Mouse (Mus musculus) neural tube, embryonic 13.5 days (tissue): ENCODE data around the gene Diaph3. TPM values are rescaled to one million over a fixed set of nuclear protein-coding genes. Genes with fewer than 3 reads are reported as not detected.
"Not testable (repeated sequence)": the region's sequence is repeated elsewhere in the genome, so short reads cannot be mapped to it uniquely, and the experiment has no call there.

ENCODE experiments used
- ATAC-seq: fragments of 200-750 bp; cut with Nextera tagmentation; 2 replicates; pipeline ENCODE4 v1.8.0; 2017; ENCODE audit warnings: low read depth, mild to moderate bottlenecking, moderate TSS enrichment, moderate library complexity
- H3K27ac ChIP-seq: fragments of 300-500 bp; sonication (generic); replicated peaks from 2 replicates; pipeline ENCODE4 v1.5.1; 2015; ENCODE audit warnings: moderate library complexity, mild to moderate bottlenecking, inconsistent platforms
- H3K27me3 ChIP-seq: fragments of 300-500 bp; sonication (generic); 2 replicates; pipeline ENCODE4 v1.6.1; 2015; ENCODE audit warnings: mild to moderate bottlenecking, inconsistent platforms
- H3K36me3 ChIP-seq: fragments of 300-500 bp; sonication (generic); 2 replicates; pipeline ENCODE4 v1.6.1; 2015; ENCODE audit warnings: mild to moderate bottlenecking, inconsistent platforms
- H3K4me1 ChIP-seq: fragments of 300-500 bp; sonication (generic); replicated peaks from 2 replicates; pipeline ENCODE4 v1.6.1; 2015; ENCODE audit warnings: inconsistent platforms
- H3K4me2 ChIP-seq: fragments of 300-500 bp; sonication (generic); 2 replicates; pipeline ENCODE4 v1.6.1; 2015; ENCODE audit warnings: inconsistent platforms, mild to moderate bottlenecking, moderate library complexity
- H3K4me3 ChIP-seq: fragments of 300-500 bp; sonication (generic); 2 replicates; pipeline ENCODE4 v1.5.1; 2015; ENCODE audit warnings: mild to moderate bottlenecking, inconsistent platforms
- H3K9ac ChIP-seq: fragments of 300-500 bp; sonication (generic); 2 replicates; pipeline ENCODE4 v1.6.1; 2015; ENCODE audit warnings: moderate library complexity, mild to moderate bottlenecking, inconsistent platforms
- H3K9me3 ChIP-seq: fragments of 300-500 bp; sonication (generic); 2 replicates; pipeline ENCODE4 v1.6.1; 2016; ENCODE audit warnings: inconsistent platforms
- WGBS: fragments of 180-500 bp; shearing (Covaris S2); methylation state at CpG from one replicate; pipeline ENCODE4 v1.1.7; 2015; 5-methylcytosine and 5-hydroxymethylcytosine counted together
- polyA plus RNA-seq: library from polyadenylated mRNA; unstranded; fragments of >200 nt; fragmentation: Nextera tagmentation; extraction: Ambion mirVana; gene quantifications from 2 replicates; pipeline ENCODE4 v1.2.1, GENCODE M21; 2015

The Diaph3 gene
- polyA plus RNA-seq, 1 experiment from 2014 or later, result 3.0 TPM

DNA sequence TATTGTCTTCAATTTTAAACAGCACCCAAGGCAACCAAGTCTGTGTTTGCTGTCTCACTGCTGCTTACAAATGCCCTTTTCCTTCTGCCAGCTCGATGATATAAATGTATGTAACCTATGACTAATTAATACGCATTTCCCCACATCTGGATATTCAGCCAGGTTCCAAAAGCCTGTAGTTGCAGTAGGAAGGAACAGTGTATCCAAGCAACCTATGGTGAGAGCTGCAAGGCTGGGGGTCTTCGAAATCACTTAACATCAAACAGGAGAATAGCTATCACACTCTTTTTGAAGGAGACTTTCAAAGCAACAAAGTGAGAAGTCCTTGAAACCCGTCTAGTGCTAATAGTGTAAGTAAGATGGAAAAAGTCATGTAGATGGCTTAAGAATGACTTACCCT is 391.6 kb downstream of the Diaph3 start:
- H3K27ac ChIP-seq, result peak overlapping the region; percentile 14; the same call in 1 of the 2 replicates
- no peaks in the 10 kb centered on the region for H3K9me3 ChIP-seq
- no peak overlapping the region for H3K9ac ChIP-seq
- peak; percentile 33; the same call in 1 of the 2 replicates for ATAC-seq
- H3K4me3 ChIP-seq, result no peak overlapping the region
- H3K27me3 ChIP-seq, result no peaks in the 10 kb centered on the region; the same call in 1 of the 2 replicates
- peaks cover 19% of the 10 kb centered on the region for H3K4me1 ChIP-seq
- WGBS, result 47% methylated on average over 4 of the region's 4 CpGs
- H3K36me3 ChIP-seq, result no peaks in the 10 kb centered on the region
- no peak overlapping the region; the same call in 1 of the 2 replicates for H3K4me2 ChIP-seq

DNA sequence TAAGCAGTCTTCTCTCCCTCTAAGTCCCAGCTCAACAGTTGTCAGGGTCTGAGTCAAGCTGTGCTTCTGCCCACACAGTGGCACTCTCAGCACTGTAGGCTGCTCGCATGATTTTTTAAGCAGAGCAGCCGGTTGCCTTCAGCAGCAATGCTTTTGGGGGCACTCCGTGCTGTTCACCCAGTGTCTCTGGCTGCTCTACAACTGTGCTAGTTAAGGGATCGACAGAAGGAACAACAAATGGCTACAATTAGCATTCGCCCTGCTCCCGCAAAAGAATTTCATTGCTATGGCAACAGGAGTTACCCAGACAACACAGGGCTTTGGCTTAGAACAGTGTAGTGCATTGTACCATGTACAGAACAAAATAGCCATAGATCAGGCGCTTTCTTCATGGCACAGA is 392.2 kb downstream of the Diaph3 start:
- peak; percentile 98 for ATAC-seq
- no peaks in the 10 kb centered on the region; the same call in 1 of the 2 replicates for H3K27me3 ChIP-seq
- H3K4me1 ChIP-seq, result peaks cover 19% of the 10 kb centered on the region
- H3K4me3 ChIP-seq, result peak overlapping the region; percentile 14
- H3K9ac ChIP-seq, result no peak overlapping the region
- no peaks in the 10 kb centered on the region for H3K36me3 ChIP-seq
- H3K9me3 ChIP-seq, result no peaks in the 10 kb centered on the region
- peak overlapping the region; percentile 34 for H3K27ac ChIP-seq
- WGBS, result 6% methylated on average over 7 of the region's 7 CpGs
- H3K4me2 ChIP-seq, result peak overlapping the region; percentile 39

DNA sequence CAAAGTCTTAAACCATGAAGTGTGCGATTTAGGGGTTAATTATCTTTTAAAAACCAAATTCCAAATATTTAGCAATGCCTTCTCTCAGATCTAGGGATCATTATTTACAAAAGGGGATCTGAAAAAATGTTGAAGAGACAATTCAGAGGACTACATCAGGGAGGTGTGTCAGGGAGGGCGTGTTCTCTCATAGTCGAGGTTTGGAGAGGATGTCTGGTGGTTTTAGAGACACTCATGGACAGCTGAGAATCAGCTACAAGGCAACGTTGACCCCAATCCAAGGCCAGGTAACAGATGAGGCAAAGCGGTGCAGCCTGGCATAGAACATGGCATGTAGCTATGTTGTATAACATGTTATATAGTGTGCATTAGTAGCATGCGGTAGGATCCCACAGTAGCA is 396.5 kb downstream of the Diaph3 start:
- no peaks in the 10 kb centered on the region for H3K36me3 ChIP-seq
- no peak overlapping the region for H3K4me2 ChIP-seq
- no peak for ATAC-seq
- 95% methylated on average over 6 of the region's 6 CpGs for WGBS
- H3K9ac ChIP-seq, result no peak overlapping the region
- no peaks in the 10 kb centered on the region for H3K27me3 ChIP-seq
- H3K4me3 ChIP-seq, result no peak overlapping the region
- H3K9me3 ChIP-seq, result no peaks in the 10 kb centered on the region
- peaks cover 12% of the 10 kb centered on the region for H3K4me1 ChIP-seq
- no peak overlapping the region for H3K27ac ChIP-seq

DNA sequence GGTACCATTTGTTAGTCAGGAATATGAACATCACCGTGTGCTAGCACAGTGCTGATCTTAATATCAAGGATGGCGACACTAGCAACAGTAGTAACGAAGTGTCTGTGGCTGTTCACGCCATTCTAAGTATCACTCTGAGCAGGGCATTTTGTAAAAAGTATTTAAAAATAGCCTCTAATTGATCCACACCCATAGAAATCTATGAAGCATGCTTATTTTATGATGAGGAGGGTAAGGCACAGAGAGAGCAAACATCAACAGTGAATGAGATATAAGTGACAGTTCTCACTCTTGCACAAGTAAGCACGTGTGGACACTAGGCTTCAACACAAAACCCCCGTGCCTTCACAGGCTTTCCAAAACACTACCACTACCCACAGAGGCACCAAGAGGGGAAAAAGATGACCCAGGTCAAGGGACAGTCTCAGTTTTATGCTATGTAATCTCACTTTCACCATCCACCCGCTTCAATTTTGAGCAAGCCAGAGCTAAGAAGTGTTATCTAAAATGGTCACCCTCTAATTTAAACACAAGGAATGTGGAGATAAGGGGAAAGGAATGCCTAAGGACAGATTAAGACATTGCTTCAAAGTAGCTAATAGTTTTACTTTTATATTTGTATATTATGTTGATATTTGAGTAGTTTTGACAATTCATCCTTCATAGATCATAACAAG is 399.0 kb downstream of the Diaph3 start:
- ATAC-seq, result no peak
- Histone ChIP-seq H3K36me3 (no peaks in the 10 kb centered on the region), H3K4me2 (no peak overlapping the region), H3K9ac (no peak overlapping the region), H3K4me1 (no peaks in the 10 kb centered on the region), H3K4me3 (no peak overlapping the region), H3K9me3 (no peaks in the 10 kb centered on the region), H3K27me3 (no peaks in the 10 kb centered on the region), H3K27ac (no peak overlapping the region)
- WGBS, result 93% methylated on average over 7 of the region's 7 CpGs

DNA sequence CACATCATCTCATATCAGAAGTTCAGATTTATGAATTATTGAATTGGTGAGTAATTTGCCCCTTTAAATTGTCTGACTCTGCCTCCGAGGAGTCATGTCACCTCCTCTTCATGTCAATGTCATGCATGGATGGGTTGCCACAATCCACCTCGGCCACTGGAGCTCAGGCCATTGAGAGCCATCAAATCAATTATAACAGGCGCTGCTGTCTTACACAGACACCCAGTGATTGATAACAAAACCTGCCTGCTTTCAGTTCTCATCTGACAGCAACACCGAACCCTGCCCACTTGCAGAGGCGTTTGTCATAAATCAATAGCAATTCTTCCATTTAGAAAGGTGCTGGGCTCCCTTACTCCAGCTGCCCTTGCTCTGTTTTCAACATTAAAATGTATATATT is 402.1 kb downstream of the Diaph3 start:
- H3K4me2 ChIP-seq, result no peak overlapping the region
- no peaks in the 10 kb centered on the region for H3K36me3 ChIP-seq
- H3K27me3 ChIP-seq, result no peaks in the 10 kb centered on the region
- 26% methylated on average over 5 of the region's 5 CpGs for WGBS
- H3K9me3 ChIP-seq, result no peaks in the 10 kb centered on the region
- H3K4me3 ChIP-seq, result no peak overlapping the region
- ATAC-seq, result no peak
- no peaks in the 10 kb centered on the region for H3K4me1 ChIP-seq
- H3K9ac ChIP-seq, result no peak overlapping the region
- no peak overlapping the region; the same call in 1 of the 2 replicates for H3K27ac ChIP-seq

DNA sequence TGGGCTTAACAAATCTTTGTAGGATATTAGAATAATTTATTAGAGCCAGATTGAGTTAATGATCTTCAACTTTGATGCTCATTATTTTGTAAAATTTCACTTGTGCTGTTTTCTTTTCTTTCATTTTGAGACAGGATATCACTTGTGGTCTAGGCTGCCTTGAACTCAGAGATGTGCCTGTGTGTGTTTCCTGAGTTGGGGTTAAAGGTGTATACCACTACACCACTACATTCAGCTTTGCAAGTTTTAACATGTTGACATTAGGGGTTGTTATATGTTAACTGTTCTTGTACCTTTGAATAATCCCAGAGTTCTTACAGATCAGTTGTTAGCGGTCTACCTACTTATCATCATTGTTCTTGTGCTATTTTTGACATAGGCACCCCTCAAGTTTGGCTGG is 404.4 kb downstream of the Diaph3 start:
- H3K36me3 ChIP-seq, result no peaks in the 10 kb centered on the region
- H3K4me3 ChIP-seq, result no peak overlapping the region
- no peak overlapping the region for H3K27ac ChIP-seq
- H3K27me3 ChIP-seq, result no peaks in the 10 kb centered on the region
- WGBS, result 93% methylated on average over 1 of the region's 1 CpGs
- H3K9ac ChIP-seq, result no peak overlapping the region
- no peak for ATAC-seq
- H3K4me1 ChIP-seq, result no peaks in the 10 kb centered on the region
- no peak overlapping the region for H3K4me2 ChIP-seq
- no peaks in the 10 kb centered on the region for H3K9me3 ChIP-seq

DNA sequence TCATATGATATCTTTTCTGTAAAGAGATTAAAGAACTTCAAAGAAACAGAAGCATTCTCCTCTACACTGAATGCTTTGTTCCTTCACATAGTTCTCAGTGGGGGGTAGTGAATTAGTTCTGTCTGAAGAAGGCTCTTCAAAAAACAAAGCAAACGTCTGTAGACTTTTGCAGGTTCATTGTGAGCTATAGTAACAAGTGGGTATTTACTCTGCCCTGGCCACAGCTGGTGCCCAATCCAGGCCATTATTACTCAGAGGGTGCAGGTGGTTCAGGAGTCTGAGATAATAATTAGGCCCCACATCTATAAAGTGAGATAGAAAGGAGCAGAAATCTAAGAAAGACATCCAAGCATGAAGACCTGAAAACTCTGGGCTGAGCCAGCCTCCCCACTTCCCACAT is 409.7 kb downstream of the Diaph3 start:
- Histone ChIP-seq H3K27ac (no peak overlapping the region), H3K4me1 (peaks cover 8% of the 10 kb centered on the region), H3K27me3 (no peaks in the 10 kb centered on the region), H3K4me3 (no peak overlapping the region), H3K4me2 (no peak overlapping the region), H3K36me3 (no peaks in the 10 kb centered on the region), H3K9ac (no peak overlapping the region), H3K9me3 (no peaks in the 10 kb centered on the region)
- ATAC-seq, result no peak
- WGBS, result 3% methylated on average over 1 of the region's 1 CpGs

DNA sequence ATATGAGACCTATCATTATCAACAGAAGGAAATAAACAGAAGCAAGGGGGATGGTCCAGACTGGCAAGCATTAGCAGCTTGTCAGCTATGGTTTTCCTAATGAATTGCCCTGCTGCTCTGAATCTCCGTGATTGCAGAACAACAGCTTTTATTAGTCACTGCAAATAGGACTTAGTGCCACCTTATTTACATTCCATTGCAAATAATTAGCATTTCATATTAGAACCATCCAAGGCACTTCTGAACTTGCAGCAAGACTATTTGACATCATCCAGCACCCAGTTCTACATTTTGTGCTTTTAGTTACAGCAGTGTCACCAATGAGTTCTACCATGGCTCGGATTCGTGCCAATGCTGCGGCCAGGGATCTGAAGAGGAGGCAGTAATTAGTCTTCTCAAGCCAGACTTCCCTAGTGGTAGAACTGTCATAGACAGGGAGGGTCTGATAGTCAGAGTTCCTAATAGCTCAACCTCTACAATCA is 411.4 kb downstream of the Diaph3 start:
- H3K4me3 ChIP-seq, result no peak overlapping the region
- ATAC-seq, result no peak
- WGBS, result 53% methylated on average over 4 of the region's 4 CpGs

DNA sequence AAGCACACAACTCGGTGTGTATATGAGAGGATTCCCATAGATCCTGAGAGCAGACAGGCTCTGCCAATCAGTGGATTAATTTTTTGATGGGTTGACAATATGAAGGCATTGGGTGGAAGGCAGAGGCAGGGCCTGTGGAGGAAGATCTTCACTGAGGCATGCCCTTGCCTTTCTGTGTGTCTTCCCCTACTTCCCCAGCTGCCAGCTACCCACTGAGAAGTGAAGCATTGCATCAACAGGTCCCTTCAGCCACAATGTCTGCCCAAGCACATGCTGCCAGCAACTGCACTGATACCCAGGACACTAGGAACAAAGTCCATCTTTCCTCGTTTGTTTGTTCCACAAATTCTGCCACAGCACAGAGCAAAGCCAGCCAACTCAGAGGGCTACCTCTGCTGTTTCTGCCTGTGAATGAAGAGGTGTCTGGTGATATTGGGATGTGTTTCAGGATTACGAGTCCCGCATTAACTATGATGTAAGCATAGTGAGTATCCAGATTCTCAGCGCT is 413.4 kb downstream of the Diaph3 start:
- Histone ChIP-seq H3K4me3 (no peak overlapping the region), H3K9ac (no peak overlapping the region), H3K4me1 (peaks cover 8% of the 10 kb centered on the region), H3K27ac (no peak overlapping the region), H3K9me3 (no peaks in the 10 kb centered on the region), H3K4me2 (no peak overlapping the region), H3K27me3 (no peaks in the 10 kb centered on the region), H3K36me3 (no peaks in the 10 kb centered on the region)
- no peak for ATAC-seq
- 96% methylated on average over 5 of the region's 5 CpGs for WGBS

More for the DNA sequence above, 411.4 kb downstream of the Diaph3 start:
- no peaks in the 10 kb centered on the region for H3K9me3 ChIP-seq
- no peak overlapping the region for H3K4me2 ChIP-seq
- H3K9ac ChIP-seq, result no peak overlapping the region
- no peaks in the 10 kb centered on the region for H3K27me3 ChIP-seq
- H3K4me1 ChIP-seq, result peaks cover 8% of the 10 kb centered on the region
- H3K36me3 ChIP-seq, result no peaks in the 10 kb centered on the region
- H3K27ac ChIP-seq, result no peak overlapping the region

DNA sequence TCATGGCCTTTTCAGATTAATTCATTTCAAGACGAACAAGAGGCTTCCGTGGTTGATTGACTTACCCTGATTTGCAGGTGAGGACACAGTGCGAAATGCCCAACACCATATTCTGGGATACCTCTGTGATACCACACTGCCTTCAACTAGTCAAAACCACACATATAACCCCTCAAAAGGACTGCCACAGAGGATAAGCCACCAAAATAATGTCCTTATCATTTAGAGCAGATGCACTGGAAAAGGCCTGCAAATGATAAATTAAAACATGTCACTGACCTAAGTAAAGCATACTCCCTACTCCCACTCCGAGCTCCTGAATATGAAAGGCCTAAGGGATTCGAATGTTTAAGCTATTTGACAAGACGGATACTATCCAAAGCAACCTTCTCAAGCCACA is 419.3 kb downstream of the Diaph3 start:
- 91% methylated on average over 6 of the region's 6 CpGs for WGBS
- no peaks in the 10 kb centered on the region for H3K27me3 ChIP-seq

DNA sequence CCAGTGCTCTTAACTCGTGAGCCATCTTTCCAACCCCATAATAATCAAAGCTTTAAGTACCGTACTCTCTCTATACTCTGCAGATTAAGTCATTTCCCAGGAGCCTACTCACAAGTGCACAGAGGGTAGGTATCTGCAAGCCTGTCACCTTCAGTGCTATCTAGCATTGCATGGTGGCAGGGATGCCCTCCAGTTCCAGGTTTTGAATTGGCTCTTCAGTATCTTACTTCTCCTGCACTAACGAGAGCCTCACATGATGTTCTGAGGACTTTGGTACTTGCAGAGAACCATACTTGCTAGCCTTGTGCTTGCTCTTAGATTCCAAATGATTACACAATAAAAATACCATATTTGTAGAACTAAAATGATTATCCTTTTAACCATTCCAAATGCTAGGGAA is 420.0 kb downstream of the Diaph3 start:
- Histone ChIP-seq H3K27ac (no peak overlapping the region), H3K4me3 (no peak overlapping the region), H3K9ac (no peak overlapping the region), H3K27me3 (no peaks in the 10 kb centered on the region), H3K4me2 (no peak overlapping the region), H3K9me3 (no peaks in the 10 kb centered on the region), H3K36me3 (no peaks in the 10 kb centered on the region), H3K4me1 (no peaks in the 10 kb centered on the region)
- 81% methylated on average over 3 of the region's 3 CpGs for WGBS
- ATAC-seq, result no peak

More for the DNA sequence above, 419.3 kb downstream of the Diaph3 start:
- Histone ChIP-seq H3K9ac (no peak overlapping the region), H3K9me3 (no peaks in the 10 kb centered on the region), H3K4me1 (no peaks in the 10 kb centered on the region), H3K27ac (no peak overlapping the region), H3K36me3 (no peaks in the 10 kb centered on the region), H3K4me3 (no peak overlapping the region), H3K4me2 (no peak overlapping the region)
- no peak for ATAC-seq

DNA sequence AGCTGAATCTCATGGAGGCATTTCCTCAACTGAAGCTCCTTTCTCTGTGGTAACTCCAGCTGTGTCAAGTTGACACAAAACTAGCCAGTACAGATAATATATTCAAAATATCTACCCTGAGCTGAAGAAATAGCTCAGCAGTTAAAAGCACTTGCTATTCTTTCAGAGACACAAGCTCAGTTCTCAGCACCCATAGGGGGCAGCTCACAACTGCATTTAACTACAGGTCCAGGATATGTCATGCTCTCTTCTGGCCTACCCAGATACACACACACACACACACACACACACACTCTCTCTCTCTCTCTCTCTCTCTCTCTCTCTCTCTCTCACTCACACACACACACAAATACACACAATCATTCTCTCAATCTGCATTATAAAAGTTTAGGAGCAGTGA is 420.6 kb downstream of the Diaph3 start:
- not testable (repeated sequence) for H3K4me3 ChIP-seq, H3K4me2 ChIP-seq, H3K27me3 ChIP-seq, H3K9ac ChIP-seq, H3K9me3 ChIP-seq, H3K4me1 ChIP-seq, H3K36me3 ChIP-seq, ATAC-seq, H3K27ac ChIP-seq
